Mouse (Mus musculus) heart, embryonic 14.5 days (tissue): ENCODE results near the gene P2rx1. TPM values are rescaled to one million over a fixed set of nuclear protein-coding genes. Genes with fewer than 3 reads are reported as not detected.

Experiments used
- ATAC-seq: fragments of 200-750 bp; cut with Nextera tagmentation; 2 replicates; pipeline ENCODE4 v1.8.0; 2017; ENCODE audit warnings: low read depth, moderate TSS enrichment; ENCODE audit not compliant: insufficient number of reproducible peaks, insufficient read depth, low FRiP score
- H3K27ac ChIP-seq, 2 experiments: fragments of 200-500 bp in 1 of 2; fragments of 300-500 bp in 1 of 2; sonication (generic) in 1 of 2; replicated peaks in 1 of 2; 2 replicates each; pipeline ENCODE4 v1.5.1; 2012 to 2014; ENCODE audit warnings: low read depth in 2 of 2, low read length in 2 of 2, control low read depth in 1 of 2, mild to moderate bottlenecking in 1 of 2, mixed read lengths in 1 of 2; ENCODE audit not compliant: control insufficient read depth in 1 of 2, insufficient read depth in 1 of 2
- H3K27me3 ChIP-seq: fragments of 300-500 bp; sonication (generic); 2 replicates; pipeline ENCODE4 v1.6.1; 2014; ENCODE audit warnings: mild to moderate bottlenecking, low read length, control low read depth; ENCODE audit not compliant: control insufficient read depth, insufficient read depth
- H3K36me3 ChIP-seq: fragments of 300-500 bp; sonication (generic); 2 replicates; pipeline ENCODE4 v1.6.1; 2014; ENCODE audit warnings: mild to moderate bottlenecking, control low read depth, low read length, mixed read lengths; ENCODE audit not compliant: control insufficient read depth, insufficient read depth
- H3K4me1 ChIP-seq, 2 experiments: fragments of 200-500 bp in 1 of 2; fragments of 300-500 bp in 1 of 2; sonication (generic) in 1 of 2; 2 replicates each; pipeline ENCODE4 v1.6.1; 2012 to 2014; ENCODE audit warnings: low read length in 2 of 2, control low read depth in 1 of 2, mixed read lengths in 1 of 2; ENCODE audit not compliant: control insufficient read depth in 2 of 2, insufficient read depth in 2 of 2
- H3K4me2 ChIP-seq: fragments of 300-500 bp; sonication (generic); 2 replicates; pipeline ENCODE4 v1.6.1; 2014; ENCODE audit warnings: mild to moderate bottlenecking, low read length
- H3K4me3 ChIP-seq, 2 experiments: fragments of 200-500 bp in 1 of 2; fragments of 300-500 bp in 1 of 2; sonication (generic) in 1 of 2; 2 replicates each; pipeline ENCODE4 v1.5.1; 2012 to 2014; ENCODE audit warnings: low read length in 2 of 2, mild to moderate bottlenecking in 2 of 2, control low read depth in 1 of 2, low read depth in 1 of 2, moderate library complexity in 1 of 2; ENCODE audit not compliant: control insufficient read depth in 1 of 2, insufficient read depth in 1 of 2
- H3K9ac ChIP-seq: fragments of 300-500 bp; sonication (generic); 2 replicates; pipeline ENCODE4 v1.6.1; 2014; ENCODE audit warnings: mild to moderate bottlenecking, low read length
- H3K9me3 ChIP-seq: fragments of 300-500 bp; sonication (generic); 2 replicates; pipeline ENCODE4 v1.6.1; 2016; ENCODE audit warnings: low read length, control low read depth; ENCODE audit not compliant: control insufficient read depth
- WGBS: fragments of 180-500 bp; shearing (Covaris S2); extraction: QIAGEN DNeasy Blood & Tissue Kit; methylation state at CpG from one replicate; pipeline ENCODE4 v1.1.7; 2014; 5-methylcytosine and 5-hydroxymethylcytosine counted together
- polyA plus RNA-seq: library from polyadenylated mRNA; unstranded; fragments of >200 nt; fragmentation: Nextera tagmentation; extraction: Ambion mirVana; gene quantifications from 2 replicates; pipeline ENCODE4 v1.2.1, GENCODE M21; 2014

The P2rx1 gene
- polyA plus RNA-seq, 1 experiment from 2014 or later, result 1.4 TPM

- ATAC-seq, result peak; percentile 42; the same call in 1 of the 2 replicates
- H3K4me2 ChIP-seq, result no peak overlapping the region
- 0 out of 4 replicates have a peak overlapping the region, but pooled peaks of 1 of the 2 experiments have one; percentile 6 for H3K27ac ChIP-seq
- 30% methylated on average over 7 of the region's 7 CpGs for WGBS
- H3K36me3 ChIP-seq, result no peaks in the 10 kb centered on the region
- H3K4me1 ChIP-seq, result peaks cover 18 to 23% of the 10 kb centered on the region in 2 experiments
- no peak overlapping the region for H3K4me3 ChIP-seq
- no peaks in the 10 kb centered on the region for H3K9me3 ChIP-seq
- H3K27me3 ChIP-seq, result peaks cover 34% of the 10 kb centered on the region
- no peak overlapping the region for H3K9ac ChIP-seq
Measured at GRCm38 (mm10) chr11:72963058-72963788, 35.7 kb upstream of the P2rx1 start.

- Histone ChIP-seq H3K9ac (no peak overlapping the region), H3K36me3 (no peaks in the 10 kb centered on the region), H3K4me1 (peaks cover 18 to 23% of the 10 kb centered on the region in 2 experiments), H3K9me3 (no peaks in the 10 kb centered on the region), H3K4me2 (no peak overlapping the region), H3K27me3 (peaks cover 34% of the 10 kb centered on the region), H3K4me3 (no peak overlapping the region), H3K27ac (no peak overlapping the region)
- ATAC-seq, result no peak
- 49% methylated on average over 3 of the region's 3 CpGs for WGBS
Measured at GRCm38 (mm10) chr11:72963789-72964294, 35.1 kb upstream of the P2rx1 start.

- H3K4me1 ChIP-seq, result no peaks in the 10 kb centered on the region
- peaks cover 10% of the 10 kb centered on the region; the same call in 1 of the 2 replicates for H3K27me3 ChIP-seq
- H3K36me3 ChIP-seq, result no peaks in the 10 kb centered on the region
- H3K9me3 ChIP-seq, result no peaks in the 10 kb centered on the region
- H3K4me3 ChIP-seq, result no peak overlapping the region
- no peak overlapping the region for H3K27ac ChIP-seq
- H3K4me2 ChIP-seq, result no peak overlapping the region
- no peak for ATAC-seq
- no peak overlapping the region for H3K9ac ChIP-seq
- 77% methylated on average over 13 of the region's 13 CpGs for WGBS
Measured at GRCm38 (mm10) chr11:72974995-72975503, 23.9 kb upstream of the P2rx1 start.

GRCm38 (mm10) chr11:72982516-72982915 is 16.4 kb upstream of the P2rx1 start:
- ATAC-seq, result no peak
- no peaks in the 10 kb centered on the region for H3K9me3 ChIP-seq
- no peak overlapping the region for H3K9ac ChIP-seq
- 0 out of 2 replicates have a peak, but pooled peaks cover 3% of the 10 kb centered on the region for H3K27me3 ChIP-seq
- no peak overlapping the region for H3K27ac ChIP-seq
- no peaks in the 10 kb centered on the region for H3K36me3 ChIP-seq
- 0 out of 4 replicates have a peak, but pooled peaks cover 0 to under 1% of the 10 kb centered on the region in 2 experiments for H3K4me1 ChIP-seq
- WGBS, result 83% methylated on average over 9 of the region's 9 CpGs
- H3K4me2 ChIP-seq, result no peak overlapping the region
- no peak overlapping the region for H3K4me3 ChIP-seq

DNA sequence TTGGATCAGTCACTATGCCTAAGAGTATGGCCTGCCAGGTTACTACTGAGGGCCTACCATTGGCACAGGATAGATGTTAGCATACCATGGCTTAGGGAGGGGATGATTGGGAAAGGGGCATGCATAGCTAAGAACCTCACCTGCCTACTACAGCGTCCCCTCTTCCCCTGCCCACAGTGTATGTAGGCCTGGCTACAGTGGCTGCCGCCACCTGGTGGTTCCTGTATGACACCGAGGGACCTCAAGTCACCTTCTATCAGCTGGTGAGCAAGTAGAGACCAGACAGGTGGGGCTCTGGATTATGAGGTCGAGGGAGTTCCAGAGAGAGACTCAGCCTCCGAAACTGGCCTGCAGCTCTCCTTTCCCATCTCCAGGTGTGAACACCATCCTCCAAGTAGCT is 15.6 kb upstream of the P2rx1 start:
- H3K9ac ChIP-seq, result no peak overlapping the region
- H3K4me3 ChIP-seq, result no peak overlapping the region
- H3K4me1 ChIP-seq, result peaks cover 2 to 5% of the 10 kb centered on the region in 2 experiments; a peak in 2 of 4 replicates
- ATAC-seq, result no peak
- H3K27me3 ChIP-seq, result 0 out of 2 replicates have a peak, but pooled peaks cover 3% of the 10 kb centered on the region
- 49% methylated on average over 5 of the region's 5 CpGs for WGBS
- H3K9me3 ChIP-seq, result no peaks in the 10 kb centered on the region
- H3K36me3 ChIP-seq, result no peaks in the 10 kb centered on the region
- H3K27ac ChIP-seq, result no peak overlapping the region
- H3K4me2 ChIP-seq, result no peak overlapping the region

- H3K9me3 ChIP-seq, result no peaks in the 10 kb centered on the region
- no peak overlapping the region for H3K9ac ChIP-seq
- H3K4me2 ChIP-seq, result no peak overlapping the region
- H3K27ac ChIP-seq, result no peak overlapping the region
- no peak for ATAC-seq
- 79% methylated on average over 5 of the region's 5 CpGs for WGBS
- H3K4me3 ChIP-seq, result no peak overlapping the region
- peaks cover 22% of the 10 kb centered on the region in 2 experiments for H3K4me1 ChIP-seq
- H3K36me3 ChIP-seq, result no peaks in the 10 kb centered on the region
- no peaks in the 10 kb centered on the region for H3K27me3 ChIP-seq
Measured at GRCm38 (mm10) chr11:72986745-72987144, 12.2 kb upstream of the P2rx1 start.

- Histone ChIP-seq H3K27me3 (no peaks in the 10 kb centered on the region), H3K4me1 (peaks cover 27% of the 10 kb centered on the region in 2 experiments), H3K36me3 (no peaks in the 10 kb centered on the region), H3K4me2 (no peak overlapping the region), H3K27ac (no peak overlapping the region), H3K4me3 (no peak overlapping the region), H3K9ac (no peak overlapping the region), H3K9me3 (no peaks in the 10 kb centered on the region)
- WGBS, result 59% methylated on average over 5 of the region's 5 CpGs
- ATAC-seq, result no peak
Measured at GRCm38 (mm10) chr11:72987234-72987633, 11.7 kb upstream of the P2rx1 start.
